Mouse (Mus musculus) frontal cortex, postnatal 25 days (tissue): Measurements from ENCODE around the gene Mcrip1.
"Not testable (repeated sequence)": the region's sequence is repeated elsewhere in the genome, so short reads cannot be mapped to it uniquely, and the experiment has no call there.

ENCODE experiments used
- DNase-seq, 2 experiments: peaks; one replicate each; pipeline ENCODE4 v3.0.0; 2022; ENCODE audit warnings: low spot score in 2 of 2

Mcrip1 gene

GRCm38 (mm10) chr11:120542376-120542775 is 7.2 kb downstream of the Mcrip1 start:
- no peak for DNase-seq

DNA sequence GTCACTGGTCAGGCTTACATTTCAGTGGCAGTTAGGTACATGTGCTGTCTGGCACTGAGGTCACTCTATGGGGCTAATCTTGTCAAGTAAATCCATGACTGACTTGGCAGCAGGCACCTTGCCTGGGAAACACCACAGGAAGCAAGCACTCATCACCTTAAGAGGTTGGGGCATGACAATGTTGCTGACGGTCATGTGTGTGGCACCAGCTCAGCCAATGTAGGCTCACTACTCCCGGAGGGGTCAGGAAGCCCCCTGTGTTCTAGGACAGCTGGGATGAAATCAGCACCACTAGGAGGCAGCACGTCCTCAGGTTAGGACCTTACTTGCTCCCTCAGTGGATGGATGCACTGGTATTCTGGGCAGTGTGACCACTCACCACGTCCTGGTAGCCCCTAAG is 7.6 kb downstream of the Mcrip1 start:
- DNase-seq: no peak

DNA sequence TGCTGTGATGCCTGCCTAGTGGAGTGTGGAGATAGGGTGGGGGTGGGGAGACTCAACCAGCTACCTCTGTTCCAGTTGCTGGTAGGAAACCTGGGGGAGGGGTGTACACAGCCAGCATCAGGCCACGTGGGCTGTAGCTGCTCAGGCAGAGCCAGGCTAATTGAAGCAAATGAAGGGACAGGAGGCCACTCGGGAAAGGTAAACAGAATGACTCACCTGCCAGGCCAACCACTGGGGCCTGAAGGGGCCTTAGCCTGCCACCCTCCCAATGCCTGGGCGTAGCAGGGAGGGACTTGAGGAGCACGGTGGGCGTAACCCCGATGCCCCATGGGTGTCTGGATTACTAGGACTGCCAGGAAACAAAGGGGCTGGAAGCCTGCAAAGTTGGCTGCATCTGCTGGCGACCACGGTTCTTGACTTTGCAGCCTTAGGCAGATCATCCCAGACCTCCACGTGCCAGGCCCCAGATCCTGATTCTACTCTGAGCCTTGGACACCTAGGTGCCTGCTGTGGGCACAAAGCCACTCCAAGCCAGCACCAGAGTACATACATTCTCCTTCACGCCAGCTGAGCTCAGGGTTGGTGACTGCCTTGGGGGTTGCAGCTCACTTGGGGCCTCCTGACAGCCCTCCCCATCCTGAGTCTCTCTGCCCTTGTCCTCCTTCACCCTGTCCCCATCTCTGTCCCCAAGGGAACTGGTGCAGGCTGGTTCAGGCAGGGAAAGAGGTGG is 10.1 kb downstream of the Mcrip1 start:
- no peak for DNase-seq

GRCm38 (mm10) chr11:120538955-120539284 is 10.6 kb downstream of the Mcrip1 start:
- no peak for DNase-seq

- DNase-seq: no peak
These were observed 11.0 kb downstream of the Mcrip1 start for GRCm38 (mm10) chr11:120538485-120538884.

DNA sequence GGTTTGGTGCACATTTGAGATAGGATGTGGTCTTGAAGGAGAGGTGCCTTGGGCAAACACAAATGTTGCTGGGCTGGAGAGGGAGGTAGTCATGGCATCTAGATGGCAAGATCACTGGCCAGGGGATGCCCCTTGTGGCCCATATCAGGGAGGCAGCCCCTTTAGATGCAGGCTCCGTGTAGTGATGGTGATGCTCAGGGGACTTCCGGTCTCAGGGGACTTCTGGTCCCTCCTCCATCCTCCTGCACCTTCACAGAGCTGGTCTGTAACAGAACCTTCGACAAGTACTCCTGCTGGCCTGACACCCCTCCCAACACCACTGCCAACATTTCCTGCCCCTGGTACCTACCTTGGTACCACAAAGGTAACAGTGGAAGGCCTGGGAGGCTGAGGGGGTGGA is 13.7 kb downstream of the Mcrip1 start:
- no peak for DNase-seq

GRCm38 (mm10) chr11:120535145-120535544 is 14.4 kb downstream of the Mcrip1 start:
- no peak for DNase-seq

- no peak for DNase-seq
These were observed 15.4 kb downstream of the Mcrip1 start for GRCm38 (mm10) chr11:120534093-120534492.

GRCm38 (mm10) chr11:120531646-120532045 is 17.9 kb downstream of the Mcrip1 start:
- DNase-seq: no peak

- no peak for DNase-seq
These were observed 19.2 kb downstream of the Mcrip1 start, which contains the start of gene Gcgr for GRCm38 (mm10) chr11:120530085-120530964. Gene Gcgr (plus strand): TSS chr11:120530699.

GRCm38 (mm10) chr11:120528903-120529302 is 20.6 kb downstream of the Mcrip1 start:
- no peak for DNase-seq

DNA sequence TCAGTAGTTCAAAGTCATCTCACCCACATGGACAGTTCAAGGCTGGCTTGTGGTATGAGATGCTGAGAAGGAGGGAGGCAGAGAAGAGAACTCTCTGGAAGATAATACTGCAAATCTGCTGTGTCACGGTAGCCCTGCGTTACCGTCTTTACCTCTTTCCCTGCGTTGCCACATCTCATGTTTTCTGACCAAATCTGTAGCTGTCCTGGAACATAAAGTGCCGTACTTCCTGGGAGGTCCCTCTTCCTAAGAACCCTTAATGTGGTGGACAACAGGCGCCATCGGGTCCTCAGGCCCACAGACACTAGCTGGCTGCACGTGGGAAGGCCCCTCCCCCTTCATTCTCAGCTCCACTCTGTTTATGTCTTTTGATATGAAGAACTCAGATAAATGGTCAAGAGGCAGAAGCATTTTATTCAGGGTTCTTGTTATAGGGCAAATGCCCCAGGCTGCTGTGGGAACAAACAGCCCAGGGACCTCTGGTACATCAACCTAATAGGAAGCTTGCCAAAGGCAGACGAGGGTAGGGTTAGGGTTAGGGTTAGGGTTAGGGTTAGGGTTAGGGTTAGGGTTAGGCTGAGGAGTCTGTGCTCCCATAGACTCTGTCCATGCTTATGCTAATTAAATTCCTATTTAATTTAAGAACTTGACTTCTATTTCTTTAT is 21.7 kb downstream of the Mcrip1 start:
- no peak for DNase-seq

DNA sequence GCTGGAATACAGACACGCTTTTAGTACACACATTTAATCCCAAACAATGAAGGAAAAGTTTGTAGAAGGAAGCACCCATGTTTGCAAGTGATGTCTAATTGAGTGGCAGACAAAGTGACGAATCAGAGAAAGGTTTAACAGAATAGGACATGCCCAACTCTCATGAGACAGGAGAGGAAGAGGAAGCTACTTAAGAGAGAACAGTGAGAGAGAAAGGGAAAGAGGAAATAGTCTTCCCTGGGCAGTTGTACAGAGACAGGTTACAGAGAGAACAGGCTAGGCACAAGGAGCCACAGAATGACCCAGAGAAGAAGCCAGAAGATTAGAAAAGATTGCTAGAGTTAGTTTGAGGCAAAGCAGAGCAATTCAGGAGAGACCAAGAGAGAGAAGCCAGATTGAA is 23.6 kb downstream of the Mcrip1 start:
- no peak for DNase-seq

- no peak for DNase-seq
These were observed 26.9 kb downstream of the Mcrip1 start for GRCm38 (mm10) chr11:120522581-120522980.

- DNase-seq: no peak
These were observed 28.5 kb downstream of the Mcrip1 start for GRCm38 (mm10) chr11:120520967-120521540.

- DNase-seq: no peak
These were observed 29.0 kb downstream of the Mcrip1 start for GRCm38 (mm10) chr11:120520498-120520897.

GRCm38 (mm10) chr11:120519738-120520137 is 29.8 kb downstream of the Mcrip1 start:
- no peak for DNase-seq

- no peak for DNase-seq
These were observed 31.0 kb downstream of the Mcrip1 start for GRCm38 (mm10) chr11:120518558-120518957.

GRCm38 (mm10) chr11:120518027-120518426 is 31.5 kb downstream of the Mcrip1 start:
- peak; percentile 42 to 61 for DNase-seq

- no peak for DNase-seq
These were observed 32.4 kb downstream of the Mcrip1 start for GRCm38 (mm10) chr11:120517147-120517546.

DNA sequence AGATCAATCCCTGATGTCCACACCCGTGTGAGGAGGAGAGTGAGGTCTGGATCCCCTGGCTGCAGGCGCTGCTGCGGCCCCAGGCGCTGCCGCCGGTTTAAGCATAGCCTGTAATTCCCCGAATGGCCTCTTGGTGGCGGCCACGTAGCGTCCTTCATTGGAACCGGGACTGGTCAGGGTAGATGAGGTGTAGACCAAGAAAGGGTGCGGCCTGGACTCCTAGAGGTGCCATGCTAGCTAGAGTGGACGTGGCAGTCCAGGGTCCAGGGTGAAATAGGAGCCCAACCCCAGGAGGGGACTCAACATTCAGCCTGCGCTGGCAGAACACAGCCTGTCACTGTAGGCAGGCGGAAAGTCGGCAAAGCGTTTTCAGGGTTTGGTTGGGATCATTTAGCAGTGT is 33.9 kb downstream of the Mcrip1 start:
- DNase-seq: peak; percentile 87 to 91

GRCm38 (mm10) chr11:120514262-120514661 is 35.3 kb downstream of the Mcrip1 start:
- DNase-seq: not testable (repeated sequence)
